Mouse (Mus musculus) embryonic fibroblast, embryonic 13.5 days (primary cell): Measurements from ENCODE around the gene 1700057G04Rik.

Source experiments
- CTCF ChIP-seq: IDR thresholded peaks from 2 replicates; pipeline ENCODE4 v1.5.1; 2011; ENCODE audit warnings: mild to moderate bottlenecking, control low read depth, low read length, moderate library complexity, borderline replicate concordance; ENCODE audit not compliant: insufficient read depth
- POLR2A ChIP-seq: IDR thresholded peaks from 2 replicates; pipeline ENCODE4 v1.6.1; 2011; ENCODE audit warnings: low read depth, mild to moderate bottlenecking, control low read depth, low read length, moderate library complexity

DNA sequence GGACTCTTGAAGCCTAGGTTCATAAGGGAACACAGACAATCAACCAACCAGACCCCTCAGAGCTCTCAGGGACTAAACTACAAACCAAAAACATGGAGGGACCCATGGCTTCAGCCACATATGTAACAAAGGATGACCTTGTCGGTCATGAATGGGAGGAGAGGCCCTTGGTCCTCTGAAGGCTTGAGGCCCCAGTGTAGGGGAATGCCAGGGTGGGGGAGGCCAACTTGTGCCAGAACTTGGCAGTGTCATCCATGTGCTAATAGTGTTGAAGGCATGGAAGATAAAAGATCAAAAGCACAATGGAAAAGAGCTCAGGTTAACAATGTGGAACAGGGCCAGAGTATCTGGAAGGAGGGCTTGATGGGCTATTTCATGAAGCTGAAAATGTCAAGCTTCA, 10.9 kb upstream of the 1700057G04Rik start:
- no peak for TF ChIP-seq POLR2A
- no peak for TF ChIP-seq CTCF
